Mouse (Mus musculus) stomach, postnatal 0 days (tissue): ENCODE results near the gene Chst5. TPM values are rescaled to one million over a fixed set of nuclear protein-coding genes. Genes with fewer than 3 reads are reported as not detected.
"Not testable (repeated sequence)": the region's sequence is repeated elsewhere in the genome, so short reads cannot be mapped to it uniquely, and the experiment has no call there.

ENCODE experiments used
- ATAC-seq: fragments of 200-750 bp; cut with Nextera tagmentation; 2 replicates; pipeline ENCODE4 v1.8.0; 2017; ENCODE audit not compliant: low FRiP score, low TSS enrichment
- DNase-seq: peaks from one replicate; pipeline ENCODE4 v3.0.0-alpha.2; 2016; ENCODE audit warnings: low spot score
- H3K27ac ChIP-seq: fragments of 300-500 bp; sonication (generic); replicated peaks from 2 replicates; pipeline ENCODE4 v1.5.1; 2014; ENCODE audit warnings: mild to moderate bottlenecking, control low read depth
- H3K27me3 ChIP-seq: fragments of 300-500 bp; sonication (generic); 2 replicates; pipeline ENCODE4 v1.6.1; 2014; ENCODE audit warnings: low read length; ENCODE audit not compliant: control insufficient read depth, insufficient read depth
- H3K36me3 ChIP-seq: fragments of 300-500 bp; sonication (generic); 2 replicates; pipeline ENCODE4 v1.6.1; 2014; ENCODE audit warnings: low read length, mixed read lengths; ENCODE audit not compliant: control insufficient read depth, insufficient read depth
- H3K4me1 ChIP-seq: fragments of 300-500 bp; sonication (generic); replicated peaks from 2 replicates; pipeline ENCODE4 v1.6.1; 2014; ENCODE audit warnings: antibody characterized with exemption; ENCODE audit not compliant: control insufficient read depth, insufficient read depth
- H3K4me2 ChIP-seq: fragments of 300-500 bp; sonication (generic); replicated peaks from 2 replicates; pipeline ENCODE4 v1.6.1; 2014; ENCODE audit warnings: low read depth, mild to moderate bottlenecking, control low read depth, moderate library complexity
- H3K4me3 ChIP-seq: fragments of 300-500 bp; sonication (generic); 2 replicates; pipeline ENCODE4 v1.5.1; 2014; ENCODE audit warnings: low read depth, low read length, control low read depth
- H3K9ac ChIP-seq: fragments of 300-500 bp; sonication (generic); 2 replicates; pipeline ENCODE4 v1.6.1; 2014; ENCODE audit warnings: mild to moderate bottlenecking, low read length, control low read depth, mixed read lengths
- H3K9me3 ChIP-seq: fragments of 300-500 bp; sonication (generic); 2 replicates; pipeline ENCODE4 v1.6.1; 2016; ENCODE audit warnings: low read length; ENCODE audit not compliant: control insufficient read depth
- CTCF ChIP-seq: IDR thresholded peaks from 2 replicates; pipeline ENCODE4 v1.5.1; 2016; ENCODE audit warnings: antibody characterized with exemption, low read depth, mild to moderate bottlenecking, moderate library complexity
- EP300 ChIP-seq: optimal IDR thresholded peaks from 2 replicates; pipeline ENCODE3; 2016; ENCODE audit warnings: antibody characterized with exemption
- WGBS: fragments of 180-500 bp; shearing (Covaris S2); extraction: QIAGEN DNeasy Blood & Tissue Kit; methylation state at CpG from one replicate; pipeline ENCODE4 v1.1.7; 2014; 5-methylcytosine and 5-hydroxymethylcytosine counted together
- polyA plus RNA-seq: library from polyadenylated mRNA; unstranded; fragments of >200 nt; fragmentation: Nextera tagmentation; extraction: Ambion mirVana; gene quantifications from 2 replicates; pipeline ENCODE4 v1.2.1, GENCODE M21; 2015

Gene Chst5
- polyA plus RNA-seq, 1 experiment from 2014 or later, result 0.39 TPM

DNA sequence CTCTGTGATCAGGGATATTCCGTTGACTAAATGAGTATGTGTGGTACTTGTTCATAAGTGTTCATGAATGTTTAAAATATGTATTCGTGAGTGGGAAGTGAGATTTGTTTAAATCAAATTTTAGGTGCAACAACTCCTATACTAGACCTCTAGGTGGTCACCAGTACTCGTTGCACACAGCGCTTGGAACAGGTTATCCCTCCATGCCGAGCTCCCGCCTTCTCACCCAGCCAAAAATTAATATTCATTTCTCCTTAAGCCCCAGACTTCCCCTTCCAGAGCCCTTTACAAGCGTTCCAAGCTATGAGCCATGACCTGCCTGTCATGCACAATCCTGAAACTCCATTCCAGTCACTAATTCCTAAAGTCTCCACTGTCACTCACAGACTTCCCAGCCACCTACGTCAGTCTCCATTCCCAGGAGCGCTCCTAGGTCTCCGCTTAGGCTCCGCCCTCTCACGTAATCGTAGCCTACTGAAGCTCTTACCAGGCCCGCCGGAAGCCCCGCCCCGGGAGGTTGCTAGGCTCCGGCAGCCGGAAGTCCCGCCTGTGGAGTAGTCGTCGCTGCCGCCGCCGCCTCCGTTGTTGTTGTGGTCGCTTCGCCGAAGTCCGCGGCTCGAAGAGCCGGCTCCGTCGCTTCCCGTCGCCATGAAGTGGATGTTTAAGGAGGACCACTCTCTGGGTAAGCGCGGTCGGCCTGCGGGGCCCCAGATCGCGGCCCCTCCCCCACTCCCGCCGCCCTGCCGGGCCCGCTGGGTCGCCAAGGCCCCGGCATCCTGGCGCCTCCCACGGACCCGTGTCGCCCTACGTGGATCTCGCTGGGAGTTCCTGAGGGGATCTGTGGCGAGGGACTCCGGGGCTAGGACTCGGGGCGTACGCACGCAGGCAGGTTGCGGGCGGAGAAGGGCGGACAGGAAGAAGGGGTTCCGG lies 30.2 kb upstream of the Chst5 start, which contains the start of gene Gabarapl2:
TSS of gene Gabarapl2 (plus strand) at position 533 of the 930 bp plus-strand sequence.
- Histone ChIP-seq H3K4me1 (no peaks in the 10 kb centered on the region; the same call in 1 of the 2 replicates), H3K4me3 (peak within 1 kb of the TSS; percentile 76), H3K4me2 (peak within 1 kb of the TSS; percentile 78), H3K9me3 (no peaks in the 10 kb centered on the region), H3K36me3 (peaks cover 2% of the 10 kb centered on the region; the same call in 1 of the 2 replicates), H3K9ac (peak within 1 kb of the TSS; percentile 88), H3K27ac (peak within 1 kb of the TSS; percentile 81), H3K27me3 (no peaks in the 10 kb centered on the region)
- DNase-seq (peak; percentile 97), ATAC-seq (peak; percentile 95)
- TF ChIP-seq EP300 (peak; percentile 48), CTCF (no peak)
- WGBS, result under 1% methylated on average over 65 of the region's 65 CpGs

GRCm38 (mm10) chr8:111939516-111940142 lies 29.4 kb upstream of the Chst5 start:
- Histone ChIP-seq H3K9me3 (no peaks in the 10 kb centered on the region), H3K4me2 (peak overlapping the region; percentile 78), H3K4me3 (peak overlapping the region; percentile 76), H3K36me3 (0 out of 2 replicates have a peak, but pooled peaks cover 2% of the 10 kb centered on the region), H3K27ac (peak overlapping the region; percentile 76), H3K4me1 (no peaks in the 10 kb centered on the region; the same call in 1 of the 2 replicates), H3K27me3 (no peaks in the 10 kb centered on the region), H3K9ac (0 out of 2 replicates have a peak overlapping the region, but pooled peaks have one; percentile 45)
- TF ChIP-seq CTCF, result no peak
- no peak for TF ChIP-seq EP300
- ATAC-seq, result peak; percentile 95
- peak; percentile 84 for DNase-seq
- WGBS, result 3% methylated on average over 10 of the region's 10 CpGs

DNA sequence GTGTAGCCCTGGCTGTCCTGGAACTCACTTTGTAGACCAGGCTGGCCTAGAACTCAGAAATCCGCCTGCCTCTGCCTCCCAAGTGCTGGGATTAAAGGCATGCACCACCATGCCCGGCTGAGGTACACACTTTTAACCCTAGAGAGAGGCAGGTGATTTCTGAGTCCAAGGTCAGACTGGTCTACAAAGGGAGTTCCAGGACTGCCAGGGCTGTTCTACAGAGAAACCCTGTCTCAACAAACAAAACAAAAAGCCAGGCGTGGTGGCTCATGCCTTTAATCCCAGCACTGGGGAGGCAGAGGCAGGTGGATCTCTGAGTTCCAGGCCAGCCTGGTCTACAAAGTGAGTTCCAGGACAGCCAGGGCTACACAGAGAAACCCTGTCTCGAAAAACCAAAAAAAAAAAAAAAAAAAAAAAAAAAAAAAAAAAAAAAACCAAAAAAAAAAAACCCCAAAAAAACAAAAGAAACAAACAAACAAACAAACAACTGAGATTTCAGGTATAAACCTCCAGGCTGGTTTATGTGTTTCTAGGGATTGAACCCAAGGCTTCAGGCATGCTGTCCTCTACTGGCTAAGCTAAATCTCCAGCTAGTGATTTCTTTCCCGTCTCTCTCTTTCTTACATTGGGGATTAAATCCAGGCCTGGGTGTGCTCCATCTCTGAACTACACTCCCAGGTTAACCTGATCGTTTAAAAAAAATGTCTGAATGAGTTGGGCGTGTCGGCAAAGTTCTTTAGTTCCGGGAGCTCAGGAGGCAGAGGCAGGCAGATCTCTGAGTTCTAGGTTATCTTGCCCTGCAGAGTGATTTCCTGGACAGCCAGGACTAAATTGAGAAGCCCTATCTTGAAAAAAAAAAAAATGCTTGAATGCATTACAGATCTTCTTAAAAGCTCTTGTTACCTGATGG lies 28.1 kb upstream of the Chst5 start:
- not testable (repeated sequence) for ATAC-seq, DNase-seq, H3K9ac ChIP-seq, H3K4me1 ChIP-seq, H3K9me3 ChIP-seq, H3K27ac ChIP-seq, H3K4me2 ChIP-seq, H3K27me3 ChIP-seq, H3K36me3 ChIP-seq, H3K4me3 ChIP-seq
- WGBS, result 88% methylated on average over 8 of the region's 9 CpGs

GRCm38 (mm10) chr8:111937184-111937583 lies 26.9 kb upstream of the Chst5 start:
- Histone ChIP-seq H3K4me3 (no peak overlapping the region), H3K36me3 (no peaks in the 10 kb centered on the region), H3K4me2 (no peak overlapping the region), H3K4me1 (peaks cover 3% of the 10 kb centered on the region; the same call in 1 of the 2 replicates), H3K9me3 (no peaks in the 10 kb centered on the region), H3K27me3 (no peaks in the 10 kb centered on the region), H3K27ac (no peak overlapping the region), H3K9ac (no peak overlapping the region)
- DNase-seq (no peak), ATAC-seq (no peak)
- WGBS, result 72% methylated on average over 3 of the region's 3 CpGs
- TF ChIP-seq CTCF (no peak), EP300 (no peak)

DNA sequence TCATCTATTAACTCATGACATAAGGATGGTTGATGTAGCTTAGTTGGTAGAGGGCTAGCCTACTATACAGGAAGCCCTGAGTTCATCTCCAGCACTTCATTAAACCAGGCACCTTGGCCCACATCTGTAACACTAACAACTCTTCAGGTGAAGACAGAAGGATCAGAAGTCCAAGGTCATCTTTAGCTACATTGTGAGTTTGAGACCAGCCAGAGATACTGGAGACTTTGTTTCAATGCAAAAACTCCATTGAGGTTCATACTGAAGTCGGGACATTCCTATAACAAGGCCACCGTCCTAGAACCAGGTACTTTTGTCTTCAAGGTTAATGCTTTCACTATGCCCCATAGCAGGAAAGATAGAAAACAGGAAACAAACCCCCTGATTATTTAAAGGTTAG lies 24.0 kb upstream of the Chst5 start:
- H3K27ac ChIP-seq, result no peak overlapping the region
- ATAC-seq, result no peak
- no peak for TF ChIP-seq EP300
- TF ChIP-seq CTCF, result no peak

More for the DNA sequence above, 24.0 kb upstream of the Chst5 start:
- Histone ChIP-seq H3K27me3 (no peaks in the 10 kb centered on the region), H3K9me3 (no peaks in the 10 kb centered on the region), H3K9ac (no peak overlapping the region), H3K4me3 (no peak overlapping the region), H3K4me1 (0 out of 2 replicates have a peak, but pooled peaks cover 3% of the 10 kb centered on the region), H3K4me2 (no peak overlapping the region), H3K36me3 (no peaks in the 10 kb centered on the region)
- 92% methylated on average over 2 of the region's 2 CpGs for WGBS
- DNase-seq, result no peak
